Mouse (Mus musculus): ENCODE measurements around the gene Rasgrf2.

DNA sequence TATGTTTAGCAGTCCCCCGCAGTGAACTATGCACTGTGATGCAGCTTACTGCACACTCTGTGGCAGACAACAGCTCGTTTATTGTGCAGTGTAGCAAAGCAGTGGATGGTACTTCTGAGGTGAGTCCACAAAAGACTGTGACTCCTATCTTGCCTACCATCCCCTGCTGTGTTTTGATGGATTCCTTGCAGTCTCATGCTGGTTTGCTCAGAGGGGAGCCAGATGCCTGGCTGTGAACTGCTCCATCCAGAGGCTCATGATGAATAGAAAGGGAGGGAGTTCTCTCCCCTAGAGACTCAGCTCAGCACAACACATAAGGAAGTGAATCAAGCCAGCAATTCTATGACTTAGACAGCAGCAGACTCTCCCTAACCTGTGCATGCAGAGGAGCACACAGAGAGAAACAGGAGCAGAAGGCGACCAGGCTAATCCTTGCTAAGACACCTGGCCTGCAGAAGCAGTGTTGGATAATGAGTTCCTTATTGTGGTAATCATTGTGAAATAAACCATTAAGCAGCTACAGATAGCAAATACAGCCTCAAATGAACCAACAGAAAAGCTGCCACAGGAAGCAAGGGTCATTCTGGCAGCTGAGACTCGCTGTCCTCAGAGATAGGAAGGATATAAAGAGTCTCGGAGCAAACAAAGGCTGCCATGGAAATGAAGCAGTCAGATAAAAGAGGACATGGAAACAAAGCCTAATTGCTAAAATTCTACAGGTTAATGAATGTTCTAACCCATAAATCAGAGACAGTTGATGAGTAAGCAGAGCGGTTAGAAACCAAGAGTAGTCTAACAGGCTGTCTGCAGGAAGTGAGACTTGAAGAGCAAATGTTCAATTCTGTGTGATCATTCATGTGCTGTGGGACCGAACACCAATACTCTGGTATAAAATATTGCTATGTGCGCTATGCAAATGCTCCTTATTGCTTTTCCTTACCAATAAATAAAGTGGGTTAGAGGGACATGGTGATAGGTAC lies 89.6 kb downstream of the Rasgrf2 start:
- TF ChIP-seq CTCF (IDR thresholded peaks at IDR 0.05; ENCODE audit: low read depth, low read length) (no peak), GATA1 (IDR thresholded peaks at IDR 0.05; ENCODE audit: borderline replicate concordance, low read length) (no peak), POLR2AphosphoS5 (IDR thresholded peaks at IDR 0.05; ENCODE audit: insufficient replicate concordance, low read depth, low read length) (no peak), TAL1 (conservative IDR thresholded peaks at IDR 0.05; ENCODE audit: low read depth, low read length) (no peak), GATA2 (IDR thresholded peaks at IDR 0.05; ENCODE audit: borderline replicate concordance, low read depth, low read length) (no peak)

All from G1E (cell line).